ENCODE assay signal across 14 mouse cellular contexts in genomic region chr16:97953300-97953699, GRCm38 (mm10).
"Had no signal": no experiment of that assay in that cellular context is flagged by ENCODE, and none has a peak within 500 bp of the region (broad histone marks: within the 10 kb centered on the region; RNA-seq: fewer than 3 reads in every experiment).

No protein-coding gene starts in this region.

- H3K4me2 ChIP-seq: intestine, embryonic 15.5 days; midbrain, embryonic 13.5 days had no signal

- ATAC-seq: intestine, embryonic 15.5 days; lung, postnatal 0 days; midbrain, embryonic 13.5 days had no signal

- H3K9ac ChIP-seq: intestine, embryonic 15.5 days; midbrain, embryonic 13.5 days had no signal

- H3K27ac ChIP-seq: intestine, embryonic 15.5 days; left cerebral cortex, adult 2 months; limb, embryonic 10.5 days; midbrain, embryonic 13.5 days had no signal

- H3K4me1 ChIP-seq: intestine, embryonic 15.5 days; midbrain, embryonic 13.5 days had no signal

- DNase-seq: kidney, adult 2 months; kidney, postnatal 25 days; lung, adult 2 months; lung, postnatal 36 days; right cerebral cortex, adult 18-20 months; right cerebral cortex, postnatal 25 days; thymus, adult 18-20 months; thymus, postnatal 25 days had no signal

- H3K9me3 ChIP-seq: intestine, embryonic 15.5 days; limb, embryonic 10.5 days; megakaryocyte, embryonic 14.5 days; midbrain, embryonic 13.5 days had no signal

- H3K4me3 ChIP-seq: intestine, embryonic 15.5 days; left cerebral cortex, adult 2 months; limb, embryonic 10.5 days; megakaryocyte, embryonic 14.5 days; midbrain, embryonic 13.5 days had no signal

- H3K27me3 ChIP-seq: intestine, embryonic 15.5 days; megakaryocyte, embryonic 14.5 days; midbrain, embryonic 13.5 days had no signal
